Mouse (Mus musculus): Measurements from ENCODE around the gene Ube2q2. TPM values are rescaled to one million over a fixed set of nuclear protein-coding genes. Genes with fewer than 3 reads are reported as not detected.
A peak's percentile ranks its signal among the peaks of the same experiment; 100 is the strongest.
"Not testable (repeated sequence)": the region's sequence is repeated elsewhere in the genome, so short reads cannot be mapped to it uniquely, and the experiment has no call there.

Ube2q2 gene
- polyA plus RNA-seq, 1 experiment, result 72.4 TPM

DNA sequence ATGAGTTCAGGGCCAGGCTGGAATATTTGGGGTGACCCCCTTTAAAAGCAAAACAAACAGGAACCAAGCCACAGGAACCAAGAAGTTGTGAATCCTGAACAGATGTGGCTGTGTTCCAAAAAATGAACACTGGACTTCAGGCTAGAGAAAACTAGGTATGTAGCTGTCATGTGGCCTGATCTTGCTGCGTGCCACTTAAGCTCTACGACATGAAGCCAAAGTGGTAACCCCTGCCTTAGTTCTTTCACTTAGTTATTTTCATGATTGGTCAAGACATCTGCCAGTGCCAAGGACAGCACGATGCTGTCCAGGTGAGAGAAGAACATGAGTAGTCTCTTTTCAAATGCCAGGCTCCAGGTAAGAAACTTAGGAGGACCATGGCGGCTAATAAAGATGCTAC is 98.3 kb downstream of the Ube2q2 start:
- H3K27ac ChIP-seq (ENCODE audit: insufficient read depth, low read length), result no peak overlapping the region
- H3K4me1 ChIP-seq (ENCODE audit: control insufficient read depth, insufficient read depth, low read length), result peaks cover 2% of the 10 kb centered on the region
- no peak overlapping the region for H3K4me3 ChIP-seq (ENCODE audit: low read depth, low read length)
- H3K9me3 ChIP-seq (replicated peaks; ENCODE audit: control insufficient read depth, insufficient read depth, low read length, poor library complexity, severe bottlenecking), result no peaks in the 10 kb centered on the region
- TF ChIP-seq CTCF (IDR thresholded peaks at IDR 0.05; ENCODE audit: low read depth, low read length), result no peak
- no peak for TF ChIP-seq POLR2A (IDR thresholded peaks at IDR 0.05; ENCODE audit: insufficient read depth, low read length)
- no peak for TF ChIP-seq EP300 (IDR thresholded peaks at IDR 0.05; ENCODE audit: insufficient read depth, low read depth, low read length)
- H3K27me3 ChIP-seq (ENCODE audit: control insufficient read depth, insufficient read depth, low read length, poor library complexity, severe bottlenecking), result no peaks in the 10 kb centered on the region
- no peaks in the 10 kb centered on the region for H3K36me3 ChIP-seq (ENCODE audit: control insufficient read depth, insufficient read depth, low read length, poor library complexity, severe bottlenecking)
- H3K9ac ChIP-seq (ENCODE audit: low read depth, poor library complexity, severe bottlenecking), result no peak overlapping the region

DNA sequence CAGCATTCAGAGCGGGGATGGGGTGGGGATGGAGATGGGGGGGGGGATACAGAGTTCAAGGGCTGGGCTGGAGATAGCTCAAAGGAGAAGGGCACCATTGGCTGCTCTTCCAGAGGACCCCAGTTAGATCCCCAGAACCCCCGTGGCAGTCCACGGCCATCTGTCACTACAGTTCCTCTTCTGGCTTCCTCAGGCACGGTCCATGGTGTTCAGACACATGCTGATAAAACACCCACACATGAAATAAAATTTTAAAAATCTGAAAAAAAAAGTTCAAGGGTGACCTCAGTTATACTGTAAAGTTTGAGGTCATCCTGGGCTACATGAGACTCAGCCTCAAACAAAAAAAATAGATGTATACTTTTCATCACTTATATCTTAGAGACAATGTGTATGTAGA is 99.8 kb downstream of the Ube2q2 start:
- Histone ChIP-seq H3K4me1 (ENCODE audit: control insufficient read depth, insufficient read depth, low read length) (peaks cover 2% of the 10 kb centered on the region), H3K9ac (ENCODE audit: low read depth, poor library complexity, severe bottlenecking) (no peak overlapping the region), H3K27ac (ENCODE audit: insufficient read depth, low read length) (no peak overlapping the region), H3K27me3 (ENCODE audit: control insufficient read depth, insufficient read depth, low read length, poor library complexity, severe bottlenecking) (no peaks in the 10 kb centered on the region), H3K36me3 (ENCODE audit: control insufficient read depth, insufficient read depth, low read length, poor library complexity, severe bottlenecking) (no peaks in the 10 kb centered on the region), H3K9me3 (replicated peaks; ENCODE audit: control insufficient read depth, insufficient read depth, low read length, poor library complexity, severe bottlenecking) (no peaks in the 10 kb centered on the region), H3K4me3 (ENCODE audit: low read depth, low read length) (no peak overlapping the region)
- TF ChIP-seq EP300 (IDR thresholded peaks at IDR 0.05; ENCODE audit: insufficient read depth, low read depth, low read length) (no peak), POLR2A (IDR thresholded peaks at IDR 0.05; ENCODE audit: insufficient read depth, low read length) (no peak), CTCF (IDR thresholded peaks at IDR 0.05; ENCODE audit: low read depth, low read length) (no peak)

DNA sequence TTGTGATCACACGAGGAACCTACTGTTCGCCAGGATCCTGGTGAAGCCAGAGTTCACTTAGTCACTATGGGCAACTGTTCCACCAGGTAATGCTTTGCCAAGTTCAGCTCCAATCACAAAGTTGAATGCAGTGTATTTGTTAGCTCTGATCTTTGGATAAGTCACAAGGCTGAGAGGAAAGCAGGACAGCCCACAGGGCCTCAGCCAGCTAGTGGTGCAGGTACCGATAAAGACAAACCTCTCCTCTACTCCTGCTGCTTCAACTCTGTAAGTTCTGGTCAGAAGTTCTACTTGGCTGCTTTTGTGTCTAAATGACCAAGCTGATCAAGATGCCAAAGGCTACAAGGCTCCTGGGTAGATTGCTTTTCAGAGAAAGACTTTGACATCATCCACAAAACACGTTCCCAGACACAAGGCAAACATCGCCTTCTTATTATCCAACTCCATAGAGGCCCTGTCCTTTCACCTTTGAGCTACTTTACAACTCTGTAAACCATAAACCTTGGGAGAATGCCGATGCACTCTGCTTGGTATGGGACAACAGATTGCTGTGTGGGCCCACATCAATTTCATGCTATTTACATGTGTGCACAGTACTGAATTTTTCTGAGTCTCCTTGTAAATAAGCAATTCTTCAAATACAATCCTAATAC is 102.1 kb downstream of the Ube2q2 start:
- Histone ChIP-seq H3K27me3 (ENCODE audit: control insufficient read depth, insufficient read depth, low read length, poor library complexity, severe bottlenecking) (no peaks in the 10 kb centered on the region), H3K36me3 (ENCODE audit: control insufficient read depth, insufficient read depth, low read length, poor library complexity, severe bottlenecking) (no peaks in the 10 kb centered on the region), H3K27ac (ENCODE audit: insufficient read depth, low read length) (no peak overlapping the region), H3K4me3 (ENCODE audit: low read depth, low read length) (no peak overlapping the region), H3K9me3 (replicated peaks; ENCODE audit: control insufficient read depth, insufficient read depth, low read length, poor library complexity, severe bottlenecking) (no peaks in the 10 kb centered on the region), H3K9ac (ENCODE audit: low read depth, poor library complexity, severe bottlenecking) (no peak overlapping the region), H3K4me1 (ENCODE audit: control insufficient read depth, insufficient read depth, low read length) (peaks cover 2% of the 10 kb centered on the region)
- no peak for TF ChIP-seq EP300 (IDR thresholded peaks at IDR 0.05; ENCODE audit: insufficient read depth, low read depth, low read length)
- no peak for TF ChIP-seq POLR2A (IDR thresholded peaks at IDR 0.05; ENCODE audit: insufficient read depth, low read length)
- TF ChIP-seq CTCF (IDR thresholded peaks at IDR 0.05; ENCODE audit: low read depth, low read length), result no peak

DNA sequence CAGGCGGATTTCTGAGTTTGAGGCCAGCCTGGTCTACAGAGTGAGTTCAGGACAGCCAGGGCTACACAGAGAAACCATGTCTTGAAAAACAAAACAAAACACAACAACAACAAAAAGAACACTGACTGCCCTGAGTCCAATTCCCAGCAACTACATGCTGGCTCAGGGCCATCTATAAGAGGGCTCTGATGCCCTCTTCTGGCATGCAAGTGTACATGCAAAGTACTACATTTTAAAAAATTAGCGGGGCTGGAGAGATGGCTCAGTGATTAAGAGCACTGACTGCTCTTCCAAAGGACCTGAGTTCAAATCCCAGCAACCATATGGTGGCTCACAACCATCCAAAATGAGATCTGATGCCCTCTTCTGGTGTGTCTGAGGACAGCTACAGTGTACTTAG is 103.4 kb downstream of the Ube2q2 start:
- not testable (repeated sequence) for H3K36me3 ChIP-seq (ENCODE audit: control insufficient read depth, insufficient read depth, low read length, poor library complexity, severe bottlenecking); H3K4me1 ChIP-seq (ENCODE audit: control insufficient read depth, insufficient read depth, low read length); H3K9me3 ChIP-seq (replicated peaks; ENCODE audit: control insufficient read depth, insufficient read depth, low read length, poor library complexity, severe bottlenecking); H3K4me3 ChIP-seq (ENCODE audit: low read depth, low read length); H3K9ac ChIP-seq (ENCODE audit: low read depth, poor library complexity, severe bottlenecking); H3K27me3 ChIP-seq (ENCODE audit: control insufficient read depth, insufficient read depth, low read length, poor library complexity, severe bottlenecking); H3K27ac ChIP-seq (ENCODE audit: insufficient read depth, low read length)
- peak; percentile 34 for TF ChIP-seq CTCF (IDR thresholded peaks at IDR 0.05; ENCODE audit: low read depth, low read length)

DNA sequence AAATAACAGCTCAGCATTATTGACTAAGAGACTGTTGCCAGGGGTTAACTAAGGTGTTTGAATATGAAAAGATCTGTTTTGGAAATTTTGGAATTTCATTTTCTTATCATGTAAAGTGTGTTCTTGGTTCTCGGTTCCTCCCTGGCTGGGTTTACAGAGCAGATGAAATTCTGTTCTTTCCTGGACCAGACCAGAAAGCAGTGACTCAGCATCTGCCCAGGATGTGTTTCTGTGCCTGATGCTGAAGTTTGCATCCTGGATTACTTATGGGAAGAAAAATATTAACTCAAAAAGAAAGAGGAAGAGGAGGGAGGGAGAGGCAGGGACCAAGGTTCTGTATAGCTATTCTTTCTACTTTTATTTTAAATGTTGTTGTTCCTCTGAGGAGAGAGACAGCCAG is 105.2 kb downstream of the Ube2q2 start:
- Histone ChIP-seq H3K9ac (ENCODE audit: low read depth, poor library complexity, severe bottlenecking) (no peak overlapping the region), H3K4me1 (ENCODE audit: control insufficient read depth, insufficient read depth, low read length) (no peaks in the 10 kb centered on the region), H3K9me3 (replicated peaks; ENCODE audit: control insufficient read depth, insufficient read depth, low read length, poor library complexity, severe bottlenecking) (no peaks in the 10 kb centered on the region), H3K36me3 (ENCODE audit: control insufficient read depth, insufficient read depth, low read length, poor library complexity, severe bottlenecking) (no peaks in the 10 kb centered on the region), H3K4me3 (ENCODE audit: low read depth, low read length) (no peak overlapping the region), H3K27ac (ENCODE audit: insufficient read depth, low read length) (no peak overlapping the region), H3K27me3 (ENCODE audit: control insufficient read depth, insufficient read depth, low read length, poor library complexity, severe bottlenecking) (no peaks in the 10 kb centered on the region)
- no peak for TF ChIP-seq EP300 (IDR thresholded peaks at IDR 0.05; ENCODE audit: insufficient read depth, low read depth, low read length)
- no peak for TF ChIP-seq POLR2A (IDR thresholded peaks at IDR 0.05; ENCODE audit: insufficient read depth, low read length)
- no peak for TF ChIP-seq CTCF (IDR thresholded peaks at IDR 0.05; ENCODE audit: low read depth, low read length)

DNA sequence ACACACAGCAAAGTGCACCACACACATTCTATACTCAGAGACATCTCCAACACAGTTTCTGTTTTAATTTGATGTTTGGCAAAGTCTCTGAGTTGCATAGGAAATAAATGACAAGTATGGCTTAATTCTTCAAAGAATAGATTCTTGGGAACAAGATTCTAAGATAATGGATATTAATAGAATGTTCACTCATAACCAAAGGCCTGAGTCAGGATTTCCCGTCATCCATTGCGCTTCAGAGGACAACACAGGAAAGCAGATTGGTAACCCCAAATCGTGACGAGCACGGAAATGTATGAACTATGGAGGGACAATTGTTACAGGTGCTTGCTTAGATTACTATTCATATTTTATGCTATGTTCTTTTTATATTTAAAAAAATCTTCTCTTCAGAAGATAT is 106.4 kb downstream of the Ube2q2 start:
- H3K36me3 ChIP-seq (ENCODE audit: control insufficient read depth, insufficient read depth, low read length, poor library complexity, severe bottlenecking), result no peaks in the 10 kb centered on the region
- no peaks in the 10 kb centered on the region for H3K27me3 ChIP-seq (ENCODE audit: control insufficient read depth, insufficient read depth, low read length, poor library complexity, severe bottlenecking)
- no peaks in the 10 kb centered on the region for H3K9me3 ChIP-seq (replicated peaks; ENCODE audit: control insufficient read depth, insufficient read depth, low read length, poor library complexity, severe bottlenecking)
- no peaks in the 10 kb centered on the region for H3K4me1 ChIP-seq (ENCODE audit: control insufficient read depth, insufficient read depth, low read length)
- no peak overlapping the region for H3K4me3 ChIP-seq (ENCODE audit: low read depth, low read length)
- no peak for TF ChIP-seq CTCF (IDR thresholded peaks at IDR 0.05; ENCODE audit: low read depth, low read length)
- H3K9ac ChIP-seq (ENCODE audit: low read depth, poor library complexity, severe bottlenecking), result no peak overlapping the region
- no peak overlapping the region for H3K27ac ChIP-seq (ENCODE audit: insufficient read depth, low read length)
